Mouse (Mus musculus): Measurements from ENCODE around the gene Platr25.
"Not testable (repeated sequence)": the region's sequence is repeated elsewhere in the genome, so short reads cannot be mapped to it uniquely, and the experiment has no call there.

Platr25 gene

GRCm38 (mm10) chr13:62760432-62761415 lies at the start of gene Platr25:
Gene Platr25 (minus strand): TSS chr13:62760709.
- peak; percentile 72 to 76 for DNase-seq

- not testable (repeated sequence) for DNase-seq
Observed at GRCm38 (mm10) chr13:62807981-62808380, 47.5 kb upstream of the Platr25 start.

GRCm38 (mm10) chr13:62786135-62786493 lies 25.6 kb upstream of the Platr25 start:
- not testable (repeated sequence) for DNase-seq

GRCm38 (mm10) chr13:62785199-62786134 lies 25.0 kb upstream of the Platr25 start, which contains the start of gene Gm5141:
Gene Gm5141 (minus strand): TSS chr13:62785808.
- peak; percentile 54 to 63 for DNase-seq

GRCm38 (mm10) chr13:62763806-62764205 lies 3.3 kb upstream of the Platr25 start:
- peak in 1 of 2 experiments; percentile 20 for DNase-seq

GRCm38 (mm10) chr13:62733322-62733721 lies 27.2 kb downstream of the Platr25 start:
- DNase-seq: no peak

GRCm38 (mm10) chr13:62712611-62713010 lies 47.9 kb downstream of the Platr25 start:
- DNase-seq: not testable (repeated sequence)

GRCm38 (mm10) chr13:62685287-62685648 lies 75.2 kb downstream of the Platr25 start:
- DNase-seq: not testable (repeated sequence)

GRCm38 (mm10) chr13:62684608-62685286 lies 75.8 kb downstream of the Platr25 start:
- peak; percentile 44 to 45 for DNase-seq

GRCm38 (mm10) chr13:62653369-62653743 lies 107.2 kb downstream of the Platr25 start:
- DNase-seq: no peak

GRCm38 (mm10) chr13:62652681-62653368 lies 107.7 kb downstream of the Platr25 start:
- DNase-seq: peak; percentile 78 to 86

GRCm38 (mm10) chr13:62627071-62627470 lies 133.4 kb downstream of the Platr25 start:
- peak in 1 of 2 experiments; percentile 2 for DNase-seq

GRCm38 (mm10) chr13:62624277-62624665 lies 136.2 kb downstream of the Platr25 start:
- DNase-seq: not testable (repeated sequence)

GRCm38 (mm10) chr13:62623577-62624276 lies 136.8 kb downstream of the Platr25 start, which contains the start of gene 6720489N17Rik:
Gene 6720489N17Rik (minus strand): TSS chr13:62624182.
- DNase-seq: peak; percentile 87

Data from lung, adult 18-20 months (tissue).